Mouse (Mus musculus) left cerebral cortex, postnatal 25 days (tissue): ENCODE results near the gene Metap1d. TPM values are rescaled to one million over a fixed set of nuclear protein-coding genes. Genes with fewer than 3 reads are reported as not detected.

Experiments
- DNase-seq, 2 experiments: peaks; one replicate each; pipeline ENCODE4 v3.0.0; 2022; ENCODE audit warnings: low spot score in 2 of 2, mixed read lengths in 1 of 2
- intact Hi-C: fragments of 180-260 bp; cut with DNase I; formaldehyde crosslinking; loops from one replicate; pipeline ENCODE4 v1.15.1; 2025
- total RNA-seq, 2 experiments: library from RNA; stranded (reverse); gene quantifications; 2 replicates each; pipeline ENCODE4 v1.2.3; 2021

The Metap1d gene
- total RNA-seq, 2 experiments from 2014 or later, result 14.8 to 18.9 TPM

- intact Hi-C loops, result no loop called here
- no peak for DNase-seq
These were observed 18.0 kb downstream of the Metap1d start for GRCm38 (mm10) chr2:71471094-71471493.

- DNase-seq, result no peak
- intact Hi-C loops, result no loop called here
These were observed 20.8 kb downstream of the Metap1d start for GRCm38 (mm10) chr2:71473830-71474229.

- intact Hi-C loops, result no loop called here
- no peak for DNase-seq
These were observed 21.3 kb downstream of the Metap1d start for GRCm38 (mm10) chr2:71474345-71474744.

- DNase-seq, result no peak
- intact Hi-C loops, result no loop called here
These were observed 22.2 kb downstream of the Metap1d start for GRCm38 (mm10) chr2:71475311-71475710.

- intact Hi-C loops, result no loop called here
- no peak for DNase-seq
These were observed 22.7 kb downstream of the Metap1d start for GRCm38 (mm10) chr2:71475760-71476159.

GRCm38 (mm10) chr2:71477787-71478186, 24.7 kb downstream of the Metap1d start:
- no peak for DNase-seq
- intact Hi-C loops, result no loop called here

GRCm38 (mm10) chr2:71479917-71480316, 26.8 kb downstream of the Metap1d start:
- DNase-seq, result no peak
- intact Hi-C loops, result no loop called here

- no peak for DNase-seq
- intact Hi-C loops, result no loop called here
These were observed 28.7 kb downstream of the Metap1d start for GRCm38 (mm10) chr2:71481825-71482224.

GRCm38 (mm10) chr2:71483046-71483716, 30.1 kb downstream of the Metap1d start:
- DNase-seq, result peak in 1 of 2 experiments; percentile 55
- intact Hi-C loops, result no loop called here

GRCm38 (mm10) chr2:71483717-71484066, 30.6 kb downstream of the Metap1d start:
- no peak for DNase-seq
- intact Hi-C loops, result no loop called here

- intact Hi-C loops, result no loop called here
- DNase-seq, result no peak
These were observed 38.2 kb downstream of the Metap1d start for GRCm38 (mm10) chr2:71491295-71491694.

GRCm38 (mm10) chr2:71493161-71493683, 40.1 kb downstream of the Metap1d start:
- DNase-seq, result no peak
- intact Hi-C loops, result no loop called here

- intact Hi-C loops, result no loop called here
- DNase-seq, result peak; percentile 24 to 59
These were observed 41.4 kb downstream of the Metap1d start for GRCm38 (mm10) chr2:71494503-71494902.

- intact Hi-C loops, result no loop called here
- peak in 1 of 2 experiments; percentile 14 for DNase-seq
These were observed 41.9 kb downstream of the Metap1d start for GRCm38 (mm10) chr2:71494971-71495370.

- intact Hi-C loops, result no loop called here
- DNase-seq, result no peak
These were observed 44.1 kb downstream of the Metap1d start for GRCm38 (mm10) chr2:71497175-71497574.

GRCm38 (mm10) chr2:71499276-71500230, 46.5 kb downstream of the Metap1d start:
- no peak for DNase-seq
- intact Hi-C loops, result no loop called here

GRCm38 (mm10) chr2:71504852-71505251, 51.8 kb downstream of the Metap1d start:
- intact Hi-C loops, result no loop called here
- no peak for DNase-seq

- no peak for DNase-seq
- intact Hi-C loops, result no loop called here
These were observed 58.1 kb downstream of the Metap1d start for GRCm38 (mm10) chr2:71511209-71511608.

- intact Hi-C loops, result no loop called here
- no peak for DNase-seq
These were observed 59.2 kb downstream of the Metap1d start for GRCm38 (mm10) chr2:71512326-71512725.

- DNase-seq, result no peak
- intact Hi-C loops, result no loop called here
These were observed 63.9 kb downstream of the Metap1d start for GRCm38 (mm10) chr2:71516995-71517394.
